Mouse (Mus musculus) urinary bladder, postnatal 14 days (tissue): ENCODE results near the gene Mme.

Experiments used
- DNase-seq: peaks from one replicate; pipeline ENCODE4 v3.0.0; 2021; ENCODE audit warnings: low spot score

Mme gene

GRCm38 (mm10) chr3:63351680-63352260, 110.4 kb downstream of the Mme start:
- no peak for DNase-seq

- no peak for DNase-seq
Observed at GRCm38 (mm10) chr3:63359512-63359911, 118.2 kb downstream of the Mme start.

- no peak for DNase-seq
Observed at GRCm38 (mm10) chr3:63384989-63385388, 143.7 kb downstream of the Mme start.

- no peak for DNase-seq
Observed at GRCm38 (mm10) chr3:63390774-63391173, 149.4 kb downstream of the Mme start.

- no peak for DNase-seq
Observed at GRCm38 (mm10) chr3:63391348-63391747, 150.0 kb downstream of the Mme start.

- DNase-seq: no peak
Observed at GRCm38 (mm10) chr3:63394424-63394941, 153.1 kb downstream of the Mme start.

GRCm38 (mm10) chr3:63398171-63398570, 156.8 kb downstream of the Mme start:
- no peak for DNase-seq

- no peak for DNase-seq
Observed at GRCm38 (mm10) chr3:63406438-63406837, 165.1 kb downstream of the Mme start.

- no peak for DNase-seq
Observed at GRCm38 (mm10) chr3:63411006-63411405, 169.7 kb downstream of the Mme start.

- DNase-seq: no peak
Observed at GRCm38 (mm10) chr3:63412220-63412937, 171.0 kb downstream of the Mme start.

- DNase-seq: no peak
Observed at GRCm38 (mm10) chr3:63413046-63413911, 171.9 kb downstream of the Mme start.

GRCm38 (mm10) chr3:63417284-63417683, 175.9 kb downstream of the Mme start:
- no peak for DNase-seq

GRCm38 (mm10) chr3:63417758-63418157, 176.4 kb downstream of the Mme start:
- no peak for DNase-seq

GRCm38 (mm10) chr3:63423552-63423951, 182.2 kb downstream of the Mme start:
- DNase-seq: no peak
